Mouse (Mus musculus): Measurements from ENCODE around the gene Eva1b. TPM values are rescaled to one million over a fixed set of nuclear protein-coding genes. Genes with fewer than 3 reads are reported as not detected.

Eva1b gene
- total RNA-seq, 1 experiment = 48.7 TPM

DNA sequence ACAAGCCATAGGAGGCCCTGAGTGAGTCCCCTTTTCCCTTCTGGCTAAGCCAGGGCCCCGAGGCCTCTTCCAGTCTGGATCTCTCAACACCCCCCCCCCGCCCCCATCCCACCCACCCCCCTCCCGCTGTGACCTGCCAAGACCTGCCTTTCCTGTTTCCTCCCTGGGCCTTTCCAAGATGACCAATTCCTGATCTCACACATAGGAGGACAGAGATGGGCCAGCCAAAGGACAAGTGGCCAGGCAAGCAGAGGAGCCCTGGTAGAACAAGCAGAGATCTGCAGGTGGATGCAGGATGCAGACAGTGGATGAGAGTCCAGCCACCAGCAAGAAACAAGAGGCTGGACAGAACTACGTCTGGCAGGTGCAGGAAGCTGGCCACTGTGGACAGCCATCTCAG lies 2.1 kb upstream of the Eva1b start:
- Histone ChIP-seq H3K9ac (ENCODE audit: insufficient read depth, low read depth, low read length, poor library complexity, severe bottlenecking) (no peak overlapping the region), H3K27ac (ENCODE audit: insufficient read depth, low read depth, low read length, poor library complexity, severe bottlenecking) (no peak overlapping the region), H3K4me1 (ENCODE audit: control insufficient read depth in 2 of 2, insufficient read depth in 2 of 2, low read length in 2 of 2, poor library complexity in 1 of 2) (peaks cover 2 to 17% of the 10 kb centered on the region in 2 experiments; a peak in 3 of 4 replicates), H3K4me3 (ENCODE audit: insufficient read depth in 1 of 2, low read depth in 1 of 2, low read length in 2 of 2, poor library complexity in 1 of 2, severe bottlenecking in 1 of 2) (no peak overlapping the region), H3K9me3 (ENCODE audit: control insufficient read depth, insufficient read depth, low read depth, low read length) (no peaks in the 10 kb centered on the region), H3K36me3 (ENCODE audit: control insufficient read depth, insufficient read depth, low read length, poor library complexity, severe bottlenecking) (peaks cover 4% of the 10 kb centered on the region; the same call in 1 of the 2 replicates)
- no peak for TF ChIP-seq ZC3H11A (IDR thresholded peaks at IDR 0.05; ENCODE audit: borderline replicate concordance, low read depth, low read length)
- TF ChIP-seq MAFK (IDR thresholded peaks at IDR 0.05; ENCODE audit: insufficient read depth, low read depth, low read length) = no peak
- TF ChIP-seq CHD2 (IDR thresholded peaks at IDR 0.05; ENCODE audit: low read depth, low read length) = no peak
- no peak for TF ChIP-seq ZNF384 (IDR thresholded peaks at IDR 0.05; ENCODE audit: low read depth, low read length)
- TF ChIP-seq HCFC1 (IDR thresholded peaks at IDR 0.05; ENCODE audit: borderline replicate concordance, insufficient read depth, low read length) = no peak
- DNase-seq (ENCODE audit: low read depth, low spot score) = no peak
- in situ Hi-C loops (cut with MboI; ENCODE audit: low sequenced_read_pairs in 2 of 2, unreplicated experiment in 2 of 2) = no loop called here

DNA sequence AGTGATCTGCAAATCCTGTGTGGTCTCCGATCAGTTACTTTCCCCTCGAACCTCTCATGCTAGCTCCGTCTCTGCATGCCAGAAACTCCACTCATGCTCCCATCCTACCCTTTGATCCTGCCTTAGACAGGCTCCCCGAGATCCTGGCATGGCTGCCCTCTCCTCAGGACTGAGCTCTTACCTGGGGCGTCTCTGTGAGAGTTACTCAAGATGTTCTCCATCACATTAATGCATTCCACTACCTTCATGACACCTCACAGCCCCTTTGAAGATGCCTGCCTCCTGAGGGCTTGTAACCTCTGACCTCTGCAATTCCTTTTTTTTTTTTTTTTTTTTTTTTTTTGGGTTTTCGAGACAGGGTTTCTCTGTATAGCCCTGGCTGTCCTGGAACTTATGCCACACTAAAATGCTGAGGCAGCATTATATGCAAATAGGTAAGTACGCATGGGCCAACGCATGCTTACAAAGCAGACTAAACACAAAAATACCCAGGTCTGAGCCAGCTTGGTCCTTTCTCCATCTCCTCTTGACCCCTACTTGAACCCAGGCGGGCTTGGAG lies 491 bp upstream of the Eva1b start:
- peaks cover 4% of the 10 kb centered on the region; the same call in 1 of the 2 replicates for H3K36me3 ChIP-seq (ENCODE audit: control insufficient read depth, insufficient read depth, low read length, poor library complexity, severe bottlenecking)
- peak; percentile 96 for TF ChIP-seq MAFK (IDR thresholded peaks at IDR 0.05; ENCODE audit: insufficient read depth, low read depth, low read length)
- TF ChIP-seq CHD2 (IDR thresholded peaks at IDR 0.05; ENCODE audit: low read depth, low read length) = no peak
- peak; percentile 91 for TF ChIP-seq ZNF384 (IDR thresholded peaks at IDR 0.05; ENCODE audit: low read depth, low read length)
- in situ Hi-C loops (cut with MboI; ENCODE audit: low sequenced_read_pairs in 2 of 2, unreplicated experiment in 2 of 2) = no loop called here
- no peak overlapping the region; the same call in 1 of the 2 replicates for H3K27ac ChIP-seq (ENCODE audit: insufficient read depth, low read depth, low read length, poor library complexity, severe bottlenecking)
- peak overlapping the region; percentile 12 to 39; a peak in 2 of 4 replicates for H3K4me3 ChIP-seq (ENCODE audit: insufficient read depth in 1 of 2, low read depth in 1 of 2, low read length in 2 of 2, poor library complexity in 1 of 2, severe bottlenecking in 1 of 2)
- H3K9ac ChIP-seq (ENCODE audit: insufficient read depth, low read depth, low read length, poor library complexity, severe bottlenecking) = peak overlapping the region; percentile 64; the same call in 1 of the 2 replicates
- no peak for DNase-seq (ENCODE audit: low read depth, low spot score)
- peaks cover 4 to 27% of the 10 kb centered on the region in 2 experiments; a peak in 3 of 4 replicates for H3K4me1 ChIP-seq (ENCODE audit: control insufficient read depth in 2 of 2, insufficient read depth in 2 of 2, low read length in 2 of 2, poor library complexity in 1 of 2)
- no peaks in the 10 kb centered on the region for H3K9me3 ChIP-seq (ENCODE audit: control insufficient read depth, insufficient read depth, low read depth, low read length)

DNA sequence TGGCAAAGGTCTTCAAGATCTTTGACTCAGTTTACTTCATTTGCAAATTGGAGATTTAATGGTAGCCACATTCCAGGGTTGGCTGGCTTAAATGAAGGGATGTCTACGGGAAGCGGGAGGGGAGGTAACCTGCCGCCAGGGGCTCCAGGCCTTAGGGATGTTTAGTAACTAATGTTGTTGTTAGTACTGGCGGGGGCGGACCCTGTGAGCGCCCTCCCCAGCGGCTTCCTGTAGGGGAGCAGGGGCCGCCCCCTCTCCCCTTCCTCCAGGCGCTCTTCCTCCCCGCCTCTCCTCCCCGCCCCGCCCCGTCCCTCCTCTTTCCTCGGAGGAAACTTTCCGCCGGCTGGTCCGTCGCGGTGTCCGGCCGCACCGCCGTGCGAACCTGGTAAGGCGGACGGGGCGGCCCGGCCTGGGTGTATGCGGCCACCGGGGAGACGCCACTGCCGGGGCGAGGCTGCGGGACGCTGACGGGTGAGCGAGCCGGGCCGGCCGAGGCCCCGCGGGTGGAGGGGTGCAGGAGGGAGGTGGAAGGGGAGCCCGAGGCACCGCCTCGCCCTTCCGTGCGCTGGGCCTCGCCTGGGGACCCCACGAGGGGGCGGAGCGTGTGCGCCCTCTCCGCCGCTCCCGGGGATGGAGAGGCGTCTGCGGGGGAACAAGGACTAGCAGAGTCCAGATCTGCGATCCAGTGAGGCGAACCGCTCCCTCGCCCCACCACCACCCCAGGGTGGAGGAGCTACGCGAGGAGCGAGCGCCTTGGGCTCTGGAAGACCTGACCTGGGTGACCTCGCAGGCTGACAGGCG lies 817 bp downstream of the Eva1b start:
- H3K9ac ChIP-seq (ENCODE audit: insufficient read depth, low read depth, low read length, poor library complexity, severe bottlenecking) = peak overlapping the region; percentile 77
- TF ChIP-seq ZNF384 (IDR thresholded peaks at IDR 0.05; ENCODE audit: low read depth, low read length) (no peak), CHD2 (IDR thresholded peaks at IDR 0.05; ENCODE audit: low read depth, low read length) (no peak), HCFC1 (IDR thresholded peaks at IDR 0.05; ENCODE audit: borderline replicate concordance, insufficient read depth, low read length) (no peak), ZC3H11A (IDR thresholded peaks at IDR 0.05; ENCODE audit: borderline replicate concordance, low read depth, low read length) (no peak), MAFK (IDR thresholded peaks at IDR 0.05; ENCODE audit: insufficient read depth, low read depth, low read length) (no peak)
- peaks cover 4% of the 10 kb centered on the region; the same call in 1 of the 2 replicates for H3K36me3 ChIP-seq (ENCODE audit: control insufficient read depth, insufficient read depth, low read length, poor library complexity, severe bottlenecking)
- H3K27ac ChIP-seq (ENCODE audit: insufficient read depth, low read depth, low read length, poor library complexity, severe bottlenecking) = peak overlapping the region; percentile 61
- in situ Hi-C loops (cut with MboI; ENCODE audit: low sequenced_read_pairs in 2 of 2, unreplicated experiment in 2 of 2) = no loop called here
- peaks cover 4 to 27% of the 10 kb centered on the region in 2 experiments; a peak in 3 of 4 replicates for H3K4me1 ChIP-seq (ENCODE audit: control insufficient read depth in 2 of 2, insufficient read depth in 2 of 2, low read length in 2 of 2, poor library complexity in 1 of 2)
- peak overlapping the region; percentile 62 to 82 for H3K4me3 ChIP-seq (ENCODE audit: insufficient read depth in 1 of 2, low read depth in 1 of 2, low read length in 2 of 2, poor library complexity in 1 of 2, severe bottlenecking in 1 of 2)
- H3K9me3 ChIP-seq (ENCODE audit: control insufficient read depth, insufficient read depth, low read depth, low read length) = no peaks in the 10 kb centered on the region
- DNase-seq (ENCODE audit: low read depth, low spot score) = no peak

DNA sequence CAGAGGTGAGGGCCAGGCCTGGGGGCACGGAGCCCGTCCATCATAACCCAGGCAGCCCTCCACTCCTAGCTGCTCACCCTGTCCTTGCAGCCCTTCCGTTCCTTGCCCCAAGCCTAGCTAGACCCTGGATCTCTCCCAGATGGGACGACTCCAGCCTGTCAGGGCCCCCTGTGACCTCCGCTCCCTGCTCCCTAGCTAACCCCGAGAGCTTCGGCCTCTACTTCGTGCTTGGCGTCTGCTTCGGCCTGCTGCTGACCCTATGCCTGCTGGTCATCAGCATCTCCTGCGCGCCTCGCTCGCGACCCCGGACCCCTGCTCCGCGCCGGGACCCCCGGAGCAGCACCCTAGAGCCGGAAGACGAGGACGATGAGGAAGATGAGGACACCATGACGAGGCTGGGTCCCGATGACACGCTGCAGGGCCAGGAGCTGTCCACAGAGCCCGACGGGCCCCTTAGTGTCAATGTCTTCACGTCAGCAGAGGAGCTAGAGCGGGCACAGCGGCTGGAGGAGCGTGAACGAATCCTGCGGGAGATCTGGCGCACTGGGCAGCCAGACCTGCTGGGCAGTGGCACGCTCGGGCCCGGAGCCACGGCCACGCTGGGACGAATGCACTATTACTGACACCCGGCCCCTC lies 1.6 kb downstream of the Eva1b start:
- in situ Hi-C loops (cut with MboI; ENCODE audit: low sequenced_read_pairs in 2 of 2, unreplicated experiment in 2 of 2) = no loop called here
- H3K9ac ChIP-seq (ENCODE audit: insufficient read depth, low read depth, low read length, poor library complexity, severe bottlenecking) = peak overlapping the region; percentile 77
- H3K27ac ChIP-seq (ENCODE audit: insufficient read depth, low read depth, low read length, poor library complexity, severe bottlenecking) = no peak overlapping the region
- H3K4me1 ChIP-seq (ENCODE audit: control insufficient read depth in 2 of 2, insufficient read depth in 2 of 2, low read length in 2 of 2, poor library complexity in 1 of 2) = peaks cover 4 to 27% of the 10 kb centered on the region in 2 experiments; a peak in 3 of 4 replicates
- peak overlapping the region; percentile 62 to 82 for H3K4me3 ChIP-seq (ENCODE audit: insufficient read depth in 1 of 2, low read depth in 1 of 2, low read length in 2 of 2, poor library complexity in 1 of 2, severe bottlenecking in 1 of 2)
- no peak for DNase-seq (ENCODE audit: low read depth, low spot score)
- H3K36me3 ChIP-seq (ENCODE audit: control insufficient read depth, insufficient read depth, low read length, poor library complexity, severe bottlenecking) = peaks cover 4% of the 10 kb centered on the region; the same call in 1 of the 2 replicates
- no peaks in the 10 kb centered on the region for H3K9me3 ChIP-seq (ENCODE audit: control insufficient read depth, insufficient read depth, low read depth, low read length)
- TF ChIP-seq ZNF384 (IDR thresholded peaks at IDR 0.05; ENCODE audit: low read depth, low read length) = no peak
